Mouse (Mus musculus) liver, embryonic 14.5 days (tissue): ENCODE measurements around the gene Gm16223. TPM values are rescaled to one million over a fixed set of nuclear protein-coding genes. Genes with fewer than 3 reads are reported as not detected.

Experiments
- ATAC-seq: fragments of 200-750 bp; cut with Nextera tagmentation; 2 replicates; pipeline ENCODE4 v1.8.0; 2017; ENCODE audit warnings: moderate number of reproducible peaks, mild to moderate bottlenecking, moderate library complexity; ENCODE audit not compliant: insufficient read depth
- DNase-seq, 3 experiments: peaks; one replicate each; pipeline ENCODE4 v3.0.0-alpha.2; 2012 to 2013; ENCODE audit warnings: low read depth in 3 of 3, low spot score in 3 of 3
- H3K27ac ChIP-seq: fragments of 300-500 bp; sonication (generic); 2 replicates; pipeline ENCODE4 v1.5.1; 2014; ENCODE audit warnings: moderate library complexity, mild to moderate bottlenecking, control low read depth, inconsistent platforms
- H3K27me3 ChIP-seq: fragments of 300-500 bp; sonication (generic); 2 replicates; pipeline ENCODE4 v1.6.1; 2014; ENCODE audit warnings: mild to moderate bottlenecking, low read length, moderate library complexity; ENCODE audit not compliant: control insufficient read depth, insufficient read depth
- H3K36me3 ChIP-seq: fragments of 300-500 bp; sonication (generic); replicated peaks from 2 replicates; pipeline ENCODE4 v1.6.1; 2014; ENCODE audit warnings: low read depth; ENCODE audit not compliant: control insufficient read depth, insufficient read depth
- H3K4me1 ChIP-seq, 2 experiments: fragments of 200-500 bp in 1 of 2; fragments of 300-500 bp in 1 of 2; sonication (generic) in 1 of 2; replicated peaks; 2 replicates each; pipeline ENCODE4 v1.6.1; 2012 to 2014; ENCODE audit warnings: antibody characterized with exemption in 1 of 2, inconsistent platforms in 1 of 2, low read length in 1 of 2; ENCODE audit not compliant: control insufficient read depth in 2 of 2, insufficient read depth in 2 of 2
- H3K4me2 ChIP-seq: fragments of 300-500 bp; sonication (generic); 2 replicates; pipeline ENCODE4 v1.6.1; 2014; ENCODE audit warnings: low read depth, mild to moderate bottlenecking, control low read depth, moderate library complexity
- H3K4me3 ChIP-seq, 2 experiments: fragments of 200-500 bp in 1 of 2; fragments of 300-500 bp in 1 of 2; sonication (generic) in 1 of 2; 2 replicates each; pipeline ENCODE4 v1.5.1; 2012 to 2014; ENCODE audit warnings: low read depth in 2 of 2, low read length in 2 of 2, mild to moderate bottlenecking in 2 of 2, control low read depth in 1 of 2, inconsistent platforms in 1 of 2, moderate library complexity in 1 of 2; ENCODE audit not compliant: insufficient read depth in 1 of 2
- H3K9ac ChIP-seq: fragments of 300-500 bp; sonication (generic); replicated peaks from 2 replicates; pipeline ENCODE4 v1.6.1; 2014; ENCODE audit warnings: mild to moderate bottlenecking, control low read depth, moderate library complexity
- H3K9me3 ChIP-seq: fragments of 300-500 bp; sonication (generic); 2 replicates; pipeline ENCODE4 v1.6.1; 2016; ENCODE audit warnings: low read length, mixed read lengths; ENCODE audit not compliant: control insufficient read depth
- CTCF ChIP-seq: IDR thresholded peaks from 2 replicates; pipeline ENCODE4 v1.5.1; 2016; ENCODE audit warnings: antibody characterized with exemption, low read depth, control low read depth
- EP300 ChIP-seq: IDR thresholded peaks from 2 replicates; pipeline ENCODE4 v1.6.1; 2016; ENCODE audit warnings: antibody characterized with exemption, low read depth
- WGBS: fragments of 180-500 bp; shearing (Covaris S2); extraction: QIAGEN DNeasy Blood & Tissue Kit; methylation state at CpG from one replicate; pipeline ENCODE4 v1.1.7; 2014; ENCODE audit not compliant: insufficient replicate concordance; 5-methylcytosine and 5-hydroxymethylcytosine counted together
- polyA plus RNA-seq, 2 experiments: library from polyadenylated mRNA; depleted of rRNA in 1 of 2; stranded (reverse) in 1 of 2; unstranded in 1 of 2; fragments of >200 nt; fragmentation: Nextera tagmentation in 1 of 2; extraction: Ambion mirVana in 1 of 2; gene quantifications; 2 replicates each; pipeline versions ENCODE4 v1.2.1 to v1.2.3; 2012 to 2014

The Gm16223 gene
- polyA plus RNA-seq (2012; rRNA removed) = not detected in 2 replicates
- polyA plus RNA-seq (2014; fragmentation: Nextera tagmentation; extraction: Ambion mirVana) = not detected in 2 replicates

DNA sequence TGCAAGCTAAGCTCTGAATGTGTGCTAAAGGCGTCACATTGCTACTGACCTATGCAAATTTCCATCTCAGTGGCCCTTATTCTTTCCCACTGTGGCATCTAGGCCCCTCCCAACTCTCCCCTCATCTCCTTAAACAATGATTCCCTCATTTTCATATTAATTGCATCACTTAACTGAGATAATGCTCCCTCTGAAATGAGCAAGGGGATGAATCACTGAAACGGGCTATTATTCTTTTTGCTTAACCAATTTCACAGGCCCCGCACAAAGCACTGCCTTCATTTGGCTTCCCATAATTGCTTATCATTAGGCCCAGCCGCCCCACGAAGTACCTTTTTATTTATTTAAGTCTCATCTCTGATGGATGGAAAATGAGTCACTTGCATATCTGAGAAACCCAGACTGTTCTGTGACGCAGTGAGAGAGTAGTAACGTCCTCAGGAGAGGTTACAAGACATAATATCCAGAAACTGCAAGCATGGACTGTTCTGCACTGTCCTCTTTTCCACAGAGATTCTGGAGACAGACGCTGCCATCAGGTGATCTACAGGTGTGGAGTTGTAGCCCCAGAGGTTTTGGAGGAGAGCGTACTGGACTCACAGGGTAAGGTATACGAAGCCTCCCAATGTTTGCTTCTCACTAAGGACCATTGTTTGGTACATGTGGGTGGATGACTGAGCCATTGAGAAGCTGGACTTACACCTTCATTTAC, at the start of gene Gm16223:
TSS of gene Gm16223 (plus strand) at position 485 of the 712 bp plus-strand sequence.
- DNase-seq (no peak), ATAC-seq (no peak)
- no peaks in the 10 kb centered on the region for H3K27me3 ChIP-seq
- no peak within 1 kb of the TSS for H3K9ac ChIP-seq
- no peaks in the 10 kb centered on the region for H3K4me1 ChIP-seq
- no peaks in the 10 kb centered on the region for H3K36me3 ChIP-seq
- TF ChIP-seq EP300 = no peak
- TF ChIP-seq CTCF = no peak
- H3K4me3 ChIP-seq = no peak within 1 kb of the TSS
- no peaks in the 10 kb centered on the region for H3K9me3 ChIP-seq
- H3K4me2 ChIP-seq = no peak within 1 kb of the TSS
- WGBS = 60% methylated on average over 10 of the region's 10 CpGs
- no peak within 1 kb of the TSS for H3K27ac ChIP-seq

- no peak for ATAC-seq
Observed at GRCm38 (mm10) chr5:42022029-42022428, 45.7 kb upstream of the Gm16223 start.

GRCm38 (mm10) chr5:42023521-42023920, 44.2 kb upstream of the Gm16223 start:
- ATAC-seq (no peak), DNase-seq (no peak)
- Histone ChIP-seq H3K9ac (no peak overlapping the region), H3K4me3 (no peak overlapping the region), H3K27me3 (no peaks in the 10 kb centered on the region), H3K9me3 (no peaks in the 10 kb centered on the region), H3K27ac (no peak overlapping the region), H3K4me1 (no peaks in the 10 kb centered on the region), H3K36me3 (no peaks in the 10 kb centered on the region), H3K4me2 (no peak overlapping the region)
- 28% methylated on average over 1 of the region's 1 CpGs for WGBS
- no peak for TF ChIP-seq EP300
- no peak for TF ChIP-seq CTCF

More at GRCm38 (mm10) chr5:42022029-42022428, 45.7 kb upstream of the Gm16223 start:
- Histone ChIP-seq H3K9ac (no peak overlapping the region), H3K36me3 (no peaks in the 10 kb centered on the region), H3K4me1 (no peaks in the 10 kb centered on the region), H3K4me3 (no peak overlapping the region), H3K27ac (no peak overlapping the region), H3K27me3 (no peaks in the 10 kb centered on the region), H3K4me2 (no peak overlapping the region), H3K9me3 (no peaks in the 10 kb centered on the region)
- WGBS = 44% methylated on average over 3 of the region's 3 CpGs
- TF ChIP-seq EP300 (no peak), CTCF (no peak)
- no peak for DNase-seq

- H3K4me2 ChIP-seq = no peak overlapping the region
- WGBS = 49% methylated on average over 15 of the region's 15 CpGs
- ATAC-seq (no peak), DNase-seq (no peak)
- no peaks in the 10 kb centered on the region for H3K4me1 ChIP-seq
- H3K9ac ChIP-seq = no peak overlapping the region
- no peaks in the 10 kb centered on the region for H3K27me3 ChIP-seq
- no peak overlapping the region for H3K4me3 ChIP-seq
- H3K27ac ChIP-seq = no peak overlapping the region
- TF ChIP-seq CTCF (no peak), EP300 (no peak)
- no peaks in the 10 kb centered on the region for H3K36me3 ChIP-seq
- no peaks in the 10 kb centered on the region for H3K9me3 ChIP-seq
Observed at GRCm38 (mm10) chr5:42036388-42037082, 31.2 kb upstream of the Gm16223 start.

GRCm38 (mm10) chr5:42054636-42055035, 13.1 kb upstream of the Gm16223 start:
- 61% methylated on average over 4 of the region's 4 CpGs for WGBS
- Histone ChIP-seq H3K4me1 (no peaks in the 10 kb centered on the region), H3K9me3 (no peaks in the 10 kb centered on the region), H3K4me3 (no peak overlapping the region), H3K27ac (no peak overlapping the region), H3K9ac (no peak overlapping the region), H3K36me3 (no peaks in the 10 kb centered on the region), H3K27me3 (no peaks in the 10 kb centered on the region), H3K4me2 (no peak overlapping the region)
- ATAC-seq = no peak
- DNase-seq = no peak
- TF ChIP-seq EP300 (no peak), CTCF (no peak)
